Mouse (Mus musculus): ENCODE measurements around the gene Klk12.

Klk12 gene

DNA sequence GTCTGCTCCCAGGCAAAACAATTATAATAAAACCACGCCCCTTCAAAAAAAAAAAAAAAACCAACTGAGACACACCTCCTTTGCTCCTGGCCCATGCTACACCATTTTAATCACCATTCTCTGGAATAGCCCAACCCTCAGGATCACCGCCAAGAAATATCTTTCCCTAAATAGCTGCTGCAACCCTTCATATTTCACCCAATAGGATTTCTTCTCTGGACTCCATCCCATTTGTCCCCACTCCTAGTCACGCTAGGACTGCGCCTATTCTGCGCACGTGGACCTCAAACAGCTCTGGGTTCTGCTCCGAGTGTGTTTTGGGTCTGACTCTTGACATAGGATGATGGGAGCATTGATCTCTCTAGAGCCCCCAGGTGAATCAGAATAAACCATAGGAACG is 27.7 kb downstream of the Klk12 start:
- DNase-seq (ENCODE audit: low spot score): no peak

DNA sequence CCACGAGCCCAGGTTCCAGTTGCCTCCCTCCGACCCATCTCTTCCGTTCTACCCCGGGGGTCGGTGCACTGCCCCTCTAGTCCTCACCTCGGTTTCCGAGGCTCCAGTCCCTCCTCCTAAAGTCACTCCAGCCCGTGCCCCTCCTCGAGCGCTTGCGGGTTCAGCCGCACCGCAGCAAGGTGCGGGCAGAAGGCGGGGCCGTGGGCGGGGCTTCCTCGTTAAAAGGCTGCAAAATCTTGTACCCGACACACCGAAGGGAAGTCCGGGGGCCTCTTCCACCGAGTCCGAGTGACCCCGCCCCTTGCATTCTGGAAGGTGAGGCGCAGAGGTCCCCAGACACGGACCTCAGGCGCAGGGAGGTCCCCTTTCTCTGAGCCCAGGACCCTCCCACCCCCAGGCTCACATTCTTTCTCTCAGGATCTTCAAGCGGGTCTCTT is 28.7 kb downstream of the Klk12 start, which contains the start of gene Klk8:
Gene Klk8 (plus strand): TSS at position 245 of the 437 bp plus-strand sequence.
- no peak for DNase-seq (ENCODE audit: low spot score)

DNA sequence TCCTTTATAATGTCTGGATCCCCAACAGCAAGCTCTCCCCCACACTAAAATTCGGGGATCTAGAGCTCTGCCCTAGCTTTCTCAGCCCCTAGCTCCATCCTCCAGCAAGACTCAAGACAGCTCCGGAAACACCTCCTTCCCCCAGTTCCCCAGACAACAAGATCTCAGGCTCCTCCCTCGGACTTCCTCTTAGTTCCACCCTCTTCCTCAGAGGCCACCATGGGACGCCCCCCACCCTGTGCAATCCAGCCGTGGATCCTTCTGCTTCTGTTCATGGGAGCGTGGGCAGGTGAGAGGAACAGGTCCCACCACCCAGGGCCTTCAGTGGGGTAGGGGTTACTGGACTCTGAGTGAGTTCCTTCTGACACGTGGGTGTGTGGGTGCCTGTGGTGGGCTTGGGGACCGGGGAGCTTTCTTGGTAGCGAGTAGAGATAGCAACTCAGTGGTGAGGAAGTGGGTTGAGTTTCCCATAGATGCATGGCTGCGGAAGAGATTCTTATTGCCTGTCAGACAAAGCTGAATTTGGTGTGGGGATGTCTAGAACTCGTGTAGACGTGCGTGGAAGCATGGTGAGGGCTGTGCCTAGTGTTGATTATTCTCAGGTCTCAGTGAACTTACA is 29.3 kb downstream of the Klk12 start:
- DNase-seq (ENCODE audit: low spot score): no peak

DNA sequence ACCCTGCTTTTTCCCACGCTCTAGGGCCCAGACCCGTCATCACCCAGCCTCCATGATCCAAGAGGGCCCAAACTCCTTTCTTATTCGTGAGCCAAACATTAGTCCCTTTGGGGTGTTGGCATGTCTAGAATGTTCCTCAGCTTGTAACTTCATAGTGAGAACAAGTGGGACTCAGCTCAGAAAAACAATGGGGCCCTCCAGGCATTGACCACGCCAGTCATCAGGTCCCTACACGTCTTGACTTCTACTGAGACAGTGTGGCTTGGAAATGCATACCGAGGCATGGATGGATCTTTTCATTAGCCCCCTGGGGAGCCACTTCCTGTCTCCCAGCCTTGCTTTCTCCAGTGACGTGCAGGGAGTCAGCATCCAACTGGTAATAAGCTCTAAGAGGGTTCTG is 31.2 kb downstream of the Klk12 start:
- no peak for DNase-seq (ENCODE audit: low spot score)

DNA sequence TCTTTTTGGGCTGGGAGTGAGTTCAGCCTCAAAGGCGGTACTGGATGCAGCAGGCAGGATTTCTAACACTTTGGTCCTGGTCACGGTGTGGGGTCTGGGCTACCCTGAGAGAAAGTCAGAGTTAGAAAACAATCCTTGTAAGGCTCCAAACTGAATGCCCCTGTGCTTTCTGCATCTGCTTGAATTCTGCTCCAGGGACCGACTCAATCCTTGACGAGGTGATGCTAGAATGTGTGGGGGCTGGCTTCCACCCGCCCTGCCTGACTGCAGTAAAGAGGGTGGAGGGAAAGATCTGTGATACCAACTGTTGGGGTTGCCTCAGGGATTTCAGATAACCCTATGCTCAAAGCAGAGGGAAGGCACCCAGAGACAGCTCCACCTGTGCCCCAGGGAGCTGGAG is 42.3 kb downstream of the Klk12 start, which contains the start of gene Klk7:
Gene Klk7 (plus strand): TSS at position 301 of the 400 bp plus-strand sequence.
- DNase-seq (ENCODE audit: low spot score): no peak

DNA sequence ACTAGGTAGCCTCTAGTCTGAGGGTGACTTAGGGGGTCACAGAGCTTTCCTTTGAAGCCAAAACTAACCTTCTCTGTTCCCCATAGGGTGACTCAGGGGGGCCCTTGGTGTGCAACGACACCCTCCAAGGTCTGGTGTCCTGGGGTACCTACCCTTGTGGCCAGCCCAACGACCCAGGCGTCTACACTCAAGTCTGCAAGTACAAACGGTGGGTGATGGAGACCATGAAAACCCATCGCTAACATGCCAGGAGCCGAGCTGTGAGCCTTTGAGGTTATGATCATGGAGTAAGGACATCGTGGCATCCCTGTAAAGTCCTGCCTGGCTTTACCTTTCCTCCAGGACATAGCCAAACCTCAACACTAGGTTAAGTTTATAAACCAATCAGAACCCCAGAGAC is 46.5 kb downstream of the Klk12 start:
- no peak for DNase-seq (ENCODE audit: low spot score)

DNA sequence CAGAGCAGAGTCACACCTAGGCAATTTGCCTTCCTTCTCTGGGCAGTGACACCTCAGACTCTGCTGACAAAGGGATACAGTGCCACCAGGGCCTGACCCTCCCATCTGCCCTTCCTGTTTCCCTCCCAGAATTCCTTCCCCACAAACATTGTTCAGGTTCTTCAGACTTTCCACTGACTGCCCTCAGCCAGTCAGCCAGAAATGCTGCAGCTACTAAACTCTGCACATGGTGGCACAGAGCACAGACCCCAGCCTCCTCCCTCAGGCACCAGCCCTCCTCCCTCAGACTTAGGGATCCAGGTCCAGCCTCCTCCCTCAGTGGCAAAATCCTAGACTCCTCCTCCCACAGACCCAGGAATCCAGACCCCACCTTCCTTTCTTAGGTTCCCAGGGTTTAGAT is 48.0 kb downstream of the Klk12 start:
- no peak for DNase-seq (ENCODE audit: low spot score)

DNA sequence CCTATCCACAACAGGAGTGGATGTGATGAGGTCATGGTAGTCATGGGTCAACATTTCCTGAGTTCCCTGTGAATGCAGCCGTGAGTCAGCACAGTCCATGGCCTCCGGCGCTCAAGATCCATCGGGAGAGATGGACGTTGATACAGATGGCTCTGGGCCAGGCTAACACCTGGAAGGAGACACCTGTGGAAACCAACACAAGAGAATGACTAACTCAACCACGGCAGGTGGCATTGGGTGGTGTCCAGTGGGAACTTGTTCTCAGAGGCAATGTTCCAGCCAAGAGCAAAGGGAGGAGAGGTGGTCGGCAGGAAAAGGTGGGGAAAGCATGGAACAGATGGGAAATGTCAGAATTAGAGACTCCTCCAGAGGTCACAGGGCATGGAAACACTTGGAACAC is 52.9 kb downstream of the Klk12 start:
- no peak for DNase-seq (ENCODE audit: low spot score)
